Mouse (Mus musculus): ENCODE data around the gene Pgap2.

DNA sequence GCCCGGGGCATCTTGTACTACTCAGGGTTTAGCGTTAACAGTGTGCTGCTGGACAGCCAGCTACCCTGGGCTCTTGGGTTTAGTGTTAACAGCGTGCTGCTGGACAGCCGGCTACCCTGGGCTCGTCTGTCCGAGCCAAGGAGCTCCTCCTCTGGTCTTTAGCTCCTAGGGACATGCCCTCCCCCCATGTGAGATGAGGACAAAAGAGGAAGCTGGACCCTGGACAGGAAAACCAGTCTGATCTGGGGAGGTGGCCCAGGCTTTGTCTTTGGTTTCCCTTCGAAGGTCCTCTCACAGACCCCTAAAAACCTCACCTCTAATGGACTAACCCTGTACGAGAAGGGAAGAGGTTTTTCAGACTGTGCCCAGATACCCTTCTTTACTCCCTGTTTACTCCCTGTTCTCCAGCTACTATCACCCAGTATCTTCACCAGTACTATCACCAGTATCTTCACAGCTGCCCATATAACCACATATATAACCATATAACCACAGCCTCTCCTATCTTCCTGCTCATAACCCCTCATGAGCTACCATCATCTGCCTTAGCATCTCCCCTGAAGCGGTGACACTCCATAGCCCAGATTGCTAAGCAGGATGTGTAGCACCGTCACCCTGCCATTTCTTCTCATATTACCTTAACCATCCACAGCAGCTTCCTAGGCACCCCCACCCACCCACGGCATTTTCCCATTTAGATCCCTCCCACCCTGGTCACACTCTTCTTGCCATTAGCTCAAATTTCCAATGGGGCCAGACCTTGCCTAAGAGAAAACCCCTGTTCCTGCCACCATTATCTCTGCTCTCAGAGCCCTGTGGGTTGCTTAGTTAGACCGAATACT, 37.2 kb downstream of the Pgap2 start:
- no peak for TF ChIP-seq CTCF (conservative IDR thresholded peaks at IDR 0.05; ENCODE audit: low read length)
- TF ChIP-seq NANOG (IDR thresholded peaks at IDR 0.05; ENCODE audit: borderline replicate concordance, low read length): no peak
- no peak for TF ChIP-seq POU5F1 (IDR thresholded peaks at IDR 0.05; ENCODE audit: borderline replicate concordance, low read length)

All from E14TG2a.4 (cell line).